Comparison of ENCODE assay signal across 8 mouse cellular contexts in the genomic region with DNA sequence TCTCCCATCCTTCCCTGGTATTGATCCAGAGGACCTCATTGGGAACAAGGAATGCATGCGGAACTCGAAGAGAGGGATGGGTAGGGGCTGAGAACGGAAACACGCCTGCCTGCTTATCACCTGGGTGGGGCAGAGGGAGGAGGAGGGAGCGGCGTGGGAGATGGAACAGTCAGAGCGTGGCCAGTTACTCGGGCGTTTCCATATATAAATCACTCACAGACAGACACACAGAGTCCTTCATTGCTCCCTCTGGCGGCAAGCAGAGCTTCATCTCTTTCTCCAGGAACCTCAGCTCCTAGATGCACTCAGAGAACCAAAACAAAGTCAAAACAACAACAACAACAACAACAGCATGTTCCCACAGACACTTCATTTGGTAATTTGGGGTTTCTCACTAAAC. TPM values are rescaled to one million over a fixed set of nuclear protein-coding genes. Genes with fewer than 3 reads are reported as not detected.
A peak's percentile ranks its signal among the peaks of the same experiment; 100 is the strongest.
DNase-seq lines count a peak whose midpoint lies in the region; ATAC-seq and TF ChIP-seq lines count a peak whose summit lies in the region.

No protein-coding gene starts in this region.

- H3K4me2 ChIP-seq in midbrain, embryonic 14.5 days (ENCODE audit: low read length), result no peak overlapping the region

- H3K36me3 ChIP-seq in midbrain, embryonic 14.5 days (ENCODE audit: control insufficient read depth, insufficient read depth, low read length), result no peaks in the 10 kb centered on the region

- no peak overlapping the region for H3K4me3 ChIP-seq in gastrocnemius, adult 2 months
- H3K4me3 ChIP-seq in midbrain, embryonic 14.5 days (replicated peaks; ENCODE audit: low read depth, low read length), result no peak overlapping the region

- no peak overlapping the region for H3K9ac ChIP-seq in midbrain, embryonic 14.5 days (replicated peaks; ENCODE audit: low read length)

- no peaks in the 10 kb centered on the region for H3K9me3 ChIP-seq in midbrain, embryonic 14.5 days (ENCODE audit: control insufficient read depth, low read length)

- H3K27ac ChIP-seq in gastrocnemius, adult 2 months, result no peak overlapping the region
- no peak overlapping the region for H3K27ac ChIP-seq in midbrain, embryonic 14.5 days (replicated peaks; ENCODE audit: low read depth, low read length)

- H3K27me3 ChIP-seq in midbrain, embryonic 14.5 days (ENCODE audit: control insufficient read depth, insufficient read depth, low read length), result no peaks in the 10 kb centered on the region

- no peak for ATAC-seq in midbrain, embryonic 14.5 days (ENCODE audit: low FRiP score, low TSS enrichment)
- no peak for ATAC-seq in cerebellum, adult (ENCODE audit: insufficient number of reproducible peaks, low FRiP score, low TSS enrichment)

- intact Hi-C loops in gastrocnemius, adult 2 months (cut with DNase I), result no loop called here

- no peak for DNase-seq in gastrocnemius, adult 2 months
- DNase-seq in gastrocnemius, adult 18-20 months (ENCODE audit: low spot score), result no peak
- peak; percentile 74 for DNase-seq in 3T3-L1 (ENCODE audit: low read depth, low spot score)
- DNase-seq in brain, adult 2 months (ENCODE audit: low read depth, low spot score), result peak; percentile 65
- DNase-seq in kidney, postnatal 36 days, result peak; percentile 45 to 58
- DNase-seq in naive thymus-derived CD4-positive, alpha-beta T cell, adult 2 months (ENCODE audit: low read depth), result peak; percentile 67
- no peak for DNase-seq in midbrain, embryonic 14.5 days

- H3K4me1 ChIP-seq in midbrain, embryonic 14.5 days (ENCODE audit: control insufficient read depth, insufficient read depth, low read length), result no peaks in the 10 kb centered on the region

- 48% methylated on average over 10 of the region's 10 CpGs for WGBS in midbrain, embryonic 14.5 days

- peak; percentile 56 for TF ChIP-seq CTCF in gastrocnemius, adult 2 months (IDR thresholded peaks at IDR 0.05)

RNA-seq across cellular contexts. Expression of a gene that starts 9.5 kb away (rescaled TPM):
- 100 to 1,000 TPM; 184 to 604 TPM for total RNA-seq in gastrocnemius, adult 2 months (2021)
- total RNA-seq in gastrocnemius, adult 18-20 months (2021), result 100 to 1,000 TPM; 310 to 354 TPM
- 0.43 TPM in 1 of 2 replicates, not detected in the other for polyA plus RNA-seq in midbrain, embryonic 14.5 days (2014; fragmentation: Nextera tagmentation; extraction: Ambion mirVana)

RNA-seq across cellular contexts. Expression of a gene that starts 22.8 kb away (rescaled TPM):
- total RNA-seq in gastrocnemius, adult 2 months (2021), result 100 to 1,000 TPM in 1 of 2 experiments, 10 to 100 TPM in 1; 78.0 to 140 TPM
- 100 to 1,000 TPM; 152 to 154 TPM for total RNA-seq in gastrocnemius, adult 18-20 months (2021)
- 20.7 and 25.1 TPM in 2 replicates for polyA plus RNA-seq in midbrain, embryonic 14.5 days (2014; fragmentation: Nextera tagmentation; extraction: Ambion mirVana)

RNA-seq across cellular contexts. Expression of a gene that starts 29.7 kb away (rescaled TPM):
- not detected for total RNA-seq in gastrocnemius, adult 2 months (2021)
- total RNA-seq in gastrocnemius, adult 18-20 months (2021), result under 1 TPM in 1 of 2 experiments, not detected in 1; 0.09 TPM
- polyA plus RNA-seq in midbrain, embryonic 14.5 days (2014; fragmentation: Nextera tagmentation; extraction: Ambion mirVana), result 0.58 and 1.0 TPM in 2 replicates

RNA-seq across cellular contexts. Expression of a gene that starts 47.4 kb away (rescaled TPM):
- total RNA-seq in gastrocnemius, adult 2 months (2021), result 1 to 10 TPM in 1 of 2 experiments, under 1 TPM in 1; 0.77 to 3.3 TPM
- 1 to 10 TPM; 3.3 to 4.3 TPM for total RNA-seq in gastrocnemius, adult 18-20 months (2021)
- 0.34 TPM in 1 of 2 replicates, not detected in the other for polyA plus RNA-seq in midbrain, embryonic 14.5 days (2014; fragmentation: Nextera tagmentation; extraction: Ambion mirVana)

Comparison
In these comparisons a context has a peak if more than half of its experiments do, and no peak if none do; other contexts are left out.
1. DNase-seq: peak in 3T3-L1 (single experiment), brain, adult 2 months (single experiment), kidney, postnatal 36 days (2 of 2) and naive thymus-derived CD4-positive, alpha-beta T cell, adult 2 months (single experiment); none in gastrocnemius, adult 2 months (single experiment), gastrocnemius, adult 18-20 months (single experiment) and midbrain, embryonic 14.5 days (single experiment).